Mouse (Mus musculus) C2C12 (cell line): ENCODE measurements at regions not wholly inside any gene's neighbourhood (a gene's known extent, or its start where the extent isn't known, plus 50 kb on each side); places are given as distances from the start of the nearest gene placed in this dataset.

Experiments
- CEBPB ChIP-seq: IDR thresholded peaks from one replicate; pipeline ENCODE4 v1.6.1; 2011; ENCODE audit warnings: low read depth, mild to moderate bottlenecking, control low read depth, moderate library complexity
- CTCF ChIP-seq: IDR thresholded peaks from one replicate; pipeline ENCODE4 v1.5.1; 2011; ENCODE audit not compliant: control insufficient read depth, insufficient read depth, insufficient read length
- MAX ChIP-seq: IDR thresholded peaks from one replicate; pipeline ENCODE4 v1.6.1; 2011; ENCODE audit warnings: mild to moderate bottlenecking, control low read depth
- MYOD1 ChIP-seq: IDR thresholded peaks from one replicate; pipeline ENCODE4 v1.6.1; 2011; ENCODE audit warnings: low read depth; ENCODE audit not compliant: control insufficient read depth, insufficient read length
- USF1 ChIP-seq: IDR thresholded peaks from one replicate; pipeline ENCODE4 v1.6.1; 2011; ENCODE audit warnings: low read depth, mild to moderate bottlenecking, control low read depth, moderate library complexity

GRCm38 (mm10) chr4:125211459-125212175, 84.0 kb upstream of the Zc3h12a start:
- no peak for TF ChIP-seq CTCF
- TF ChIP-seq MAX, result peak; percentile 30
- TF ChIP-seq CEBPB, result no peak
- peak; percentile 57 for TF ChIP-seq USF1
- peak; percentile 98 for TF ChIP-seq MYOD1
